Mouse (Mus musculus): ENCODE measurements around the gene Setd1a.

- TF ChIP-seq CTCF (IDR thresholded peaks at IDR 0.05; ENCODE audit: borderline replicate concordance, extremely low read depth, insufficient read depth, insufficient read length) (0 out of 2 replicates have a peak, but pooled peaks have one; percentile 4), POLR2A (IDR thresholded peaks at IDR 0.05; ENCODE audit: borderline replicate concordance, extremely low read depth, insufficient read depth, insufficient read length, poor library complexity, severe bottlenecking) (no peak)
Measured at GRCm38 (mm10) chr7:127768346-127768996, 8.0 kb upstream of the Setd1a start.

Data from brain, embryonic 14.5 days (tissue).